Mouse (Mus musculus) lung, adult 2 months (tissue): Measurements from ENCODE around the gene Arl3.

ENCODE experiments used
- CTCF ChIP-seq: fragments of 200-500 bp; IDR thresholded peaks from 2 replicates; pipeline ENCODE4 v1.5.1; 2011; ENCODE audit warnings: mild to moderate bottlenecking, low read length, control low read depth; ENCODE audit not compliant: insufficient read depth
- POLR2A ChIP-seq: fragments of 200-500 bp; IDR thresholded peaks from 2 replicates; pipeline ENCODE4 v1.6.1; 2011; ENCODE audit warnings: low read depth, mild to moderate bottlenecking, control low read depth, low read length, borderline replicate concordance; ENCODE audit errors: extremely low read depth

DNA sequence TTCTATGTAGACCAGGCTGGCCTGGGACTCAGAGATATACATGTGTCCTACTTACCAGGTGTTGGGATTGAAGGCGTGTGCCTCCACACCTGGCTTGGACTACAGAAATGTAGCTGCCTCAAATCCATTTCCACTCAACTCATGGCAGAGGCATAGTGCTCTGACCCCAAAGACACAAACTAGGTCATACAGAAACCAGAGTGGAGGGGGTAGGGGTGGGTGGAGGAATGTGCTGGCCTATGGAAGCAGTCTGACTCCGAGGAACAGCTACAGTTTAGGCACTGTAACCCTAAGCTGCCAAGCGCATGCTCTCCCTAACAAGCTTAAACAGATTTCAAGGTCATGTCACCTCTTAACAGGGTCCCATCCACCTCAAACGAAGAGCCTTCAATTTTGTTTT, 9.4 kb downstream of the Arl3 start:
- no peak for TF ChIP-seq CTCF
- TF ChIP-seq POLR2A = no peak
